Mouse (Mus musculus) gastrocnemius, postnatal 10 days (tissue): ENCODE data around the gene Smpd1. TPM values are rescaled to one million over a fixed set of nuclear protein-coding genes. Genes with fewer than 3 reads are reported as not detected.

Source experiments
- DNase-seq: peaks from one replicate; pipeline ENCODE4 v3.0.0; 2021; ENCODE audit warnings: mixed read lengths
- long read RNA-seq, 2 experiments: library from polyadenylated mRNA; stranded (forward); transcript quantifications; one replicate each; pipeline ENCODE4 v2.0.0; 2021
- total RNA-seq, 2 experiments: library from RNA; stranded (reverse); gene quantifications; 2 replicates each; pipeline ENCODE4 v1.2.3; 2021

Gene Smpd1
- total RNA-seq: 10 to 100 TPM; 42.9 to 44.0 TPM
- long read RNA-seq, experiment 1, transcript Smpd1-201 (6 exons, 2,412 nt): major isoform, 108 of 114 reads
- long read RNA-seq, experiment 1, partial matches to known transcripts: 3 of 114 reads
- long read RNA-seq, experiment 1, other reads (novel, unspliced or antisense): 3 of 114 reads
- long read RNA-seq, experiment 2, transcript Smpd1-201 (6 exons, 2,412 nt): major isoform, 119 of 124 reads
- long read RNA-seq, experiment 2, partial matches to known transcripts: 4 of 124 reads
- long read RNA-seq, experiment 2, other reads (novel, unspliced or antisense): 1 of 124 reads

GRCm38 (mm10) chr7:105554212-105554942 is at the start of gene Smpd1:
TSS of gene Smpd1 (plus strand) at chr7:105554360.
- peak; percentile 82 for DNase-seq

GRCm38 (mm10) chr7:105507257-105507656 is 46.9 kb upstream of the Smpd1 start:
- DNase-seq: no peak

GRCm38 (mm10) chr7:105510143-105510542 is 44.0 kb upstream of the Smpd1 start:
- DNase-seq: no peak

- DNase-seq: no peak
These were observed 40.3 kb upstream of the Smpd1 start for GRCm38 (mm10) chr7:105513845-105514291.

GRCm38 (mm10) chr7:105514561-105514960 is 39.6 kb upstream of the Smpd1 start:
- no peak for DNase-seq

GRCm38 (mm10) chr7:105515178-105515577 is 39.0 kb upstream of the Smpd1 start:
- peak; percentile 59 for DNase-seq

- DNase-seq: no peak
These were observed 37.3 kb upstream of the Smpd1 start for GRCm38 (mm10) chr7:105516669-105517360.

GRCm38 (mm10) chr7:105519336-105519735 is 34.8 kb upstream of the Smpd1 start:
- no peak for DNase-seq

GRCm38 (mm10) chr7:105519771-105520170 is 34.4 kb upstream of the Smpd1 start:
- DNase-seq: no peak

- DNase-seq: peak; percentile 19
These were observed 34.0 kb upstream of the Smpd1 start for GRCm38 (mm10) chr7:105520201-105520600.

GRCm38 (mm10) chr7:105524222-105524621 is 29.9 kb upstream of the Smpd1 start:
- DNase-seq: no peak

- no peak for DNase-seq
These were observed 26.7 kb upstream of the Smpd1 start for GRCm38 (mm10) chr7:105527306-105527937.

GRCm38 (mm10) chr7:105528094-105528493 is 26.1 kb upstream of the Smpd1 start:
- DNase-seq: no peak

GRCm38 (mm10) chr7:105534162-105534561 is 20.0 kb upstream of the Smpd1 start:
- no peak for DNase-seq

GRCm38 (mm10) chr7:105545986-105546385 is 8.2 kb upstream of the Smpd1 start:
- no peak for DNase-seq

- no peak for DNase-seq
These were observed 6.2 kb upstream of the Smpd1 start for GRCm38 (mm10) chr7:105547970-105548369.

GRCm38 (mm10) chr7:105549035-105549434 is 5.1 kb upstream of the Smpd1 start:
- no peak for DNase-seq

- DNase-seq: no peak
These were observed 526 bp upstream of the Smpd1 start for GRCm38 (mm10) chr7:105553456-105554211.

- no peak for DNase-seq
These were observed 1.4 kb downstream of the Smpd1 start for GRCm38 (mm10) chr7:105555571-105555970.

GRCm38 (mm10) chr7:105556406-105556805 is 2.2 kb downstream of the Smpd1 start:
- DNase-seq: no peak

GRCm38 (mm10) chr7:105557671-105558070 is 3.5 kb downstream of the Smpd1 start:
- DNase-seq: no peak

- DNase-seq: no peak
These were observed 4.9 kb downstream of the Smpd1 start for GRCm38 (mm10) chr7:105559016-105559415.
